Mouse (Mus musculus) limb, embryonic 10.5 days (tissue): Measurements from ENCODE around the gene Muc20. TPM values are rescaled to one million over a fixed set of nuclear protein-coding genes. Genes with fewer than 3 reads are reported as not detected.
A peak's percentile ranks its signal among the peaks of the same experiment; 100 is the strongest.

ENCODE experiments used
- DNase-seq: peaks from one replicate; pipeline ENCODE4 v3.0.0-alpha.2; 2017; ENCODE audit warnings: low spot score
- H3K27ac ChIP-seq: fragments of 300-500 bp; sonication (generic); 2 replicates; pipeline ENCODE4 v1.5.1; 2016; ENCODE audit warnings: mild to moderate bottlenecking
- H3K27me3 ChIP-seq: fragments of 300-500 bp; sonication (generic); 2 replicates; pipeline ENCODE4 v1.6.1; 2016; ENCODE audit warnings: low read depth, mild to moderate bottlenecking; ENCODE audit not compliant: poor library complexity, severe bottlenecking
- H3K36me3 ChIP-seq: fragments of 300-500 bp; sonication (generic); 2 replicates; pipeline ENCODE4 v1.6.1; 2016; ENCODE audit warnings: mild to moderate bottlenecking, moderate library complexity
- H3K4me1 ChIP-seq: fragments of 300-500 bp; sonication (generic); 2 replicates; pipeline ENCODE4 v1.6.1; 2016
- H3K4me3 ChIP-seq: fragments of 300-500 bp; sonication (generic); 2 replicates; pipeline ENCODE4 v1.5.1; 2016; ENCODE audit warnings: mild to moderate bottlenecking, moderate library complexity
- H3K9me3 ChIP-seq: fragments of 300-500 bp; sonication (generic); replicated peaks from 2 replicates; pipeline ENCODE4 v1.6.1; 2016; ENCODE audit warnings: mild to moderate bottlenecking
- WGBS: fragments of 180-500 bp; shearing (Covaris S2); methylation state at CpG from one replicate; pipeline ENCODE4 v1.1.7; 2016; 5-methylcytosine and 5-hydroxymethylcytosine counted together
- polyA plus RNA-seq: library from polyadenylated mRNA; unstranded; fragments of >200 nt; fragmentation: Nextera tagmentation; extraction: Ambion mirVana; gene quantifications from 2 replicates; pipeline ENCODE4 v1.2.1, GENCODE M21; 2016

Gene Muc20
- polyA plus RNA-seq, 1 experiment from 2014 or later = not detected

DNA sequence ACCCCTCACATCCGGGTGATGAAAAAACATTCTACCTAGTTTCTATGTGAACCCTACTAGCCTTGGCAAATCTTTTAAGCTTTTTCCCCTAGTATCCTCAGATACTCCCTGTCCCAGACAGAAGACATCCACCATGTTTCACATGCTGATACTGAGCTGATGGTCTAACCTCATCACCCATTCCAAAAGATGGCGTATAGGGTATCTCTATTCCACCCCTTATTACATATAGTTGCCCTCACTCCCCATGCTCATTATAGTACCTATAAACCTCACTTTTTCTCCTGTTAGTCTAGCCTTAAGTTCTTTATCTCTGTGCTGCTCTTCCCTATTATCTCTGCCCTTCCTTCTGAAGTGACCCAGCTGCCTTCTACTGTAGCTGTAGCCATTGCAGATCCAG lies 61.6 kb downstream of the Muc20 start, which contains the start of gene Muc4:
Gene Muc4 (plus strand): TSS at position 301 of the 400 bp plus-strand sequence.
- Histone ChIP-seq H3K4me3 (no peak within 1 kb of the TSS), H3K9me3 (no peaks in the 10 kb centered on the region), H3K4me1 (no peaks in the 10 kb centered on the region), H3K27ac (no peak within 1 kb of the TSS), H3K27me3 (no peaks in the 10 kb centered on the region), H3K36me3 (no peaks in the 10 kb centered on the region)
- 92% methylated on average over 2 of the region's 2 CpGs for WGBS
- no peak for DNase-seq

DNA sequence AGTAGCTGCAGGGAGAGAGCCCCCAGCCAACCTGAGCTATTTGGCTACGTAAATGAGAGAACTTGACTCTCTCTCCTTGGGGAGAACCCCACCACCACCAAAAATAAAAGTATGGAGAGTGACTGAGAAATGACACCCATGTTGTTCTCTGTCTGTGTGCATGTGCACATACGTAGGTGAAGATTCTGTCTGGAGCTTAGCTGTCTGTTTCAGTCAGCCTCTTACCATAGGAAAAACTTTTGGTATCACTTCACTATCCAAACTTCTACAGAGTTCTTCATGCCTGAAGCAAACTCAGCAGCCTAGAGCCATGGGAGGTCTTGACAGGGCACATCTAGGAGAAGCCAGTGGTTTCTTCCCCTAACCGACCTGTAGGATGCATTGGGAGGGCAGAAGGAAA lies 64.0 kb downstream of the Muc20 start:
- H3K4me3 ChIP-seq = no peak overlapping the region
- H3K27me3 ChIP-seq = no peaks in the 10 kb centered on the region
- H3K9me3 ChIP-seq = no peaks in the 10 kb centered on the region
- H3K4me1 ChIP-seq = no peaks in the 10 kb centered on the region
- no peaks in the 10 kb centered on the region for H3K36me3 ChIP-seq
- H3K27ac ChIP-seq = no peak overlapping the region
- DNase-seq = no peak
- 91% methylated on average over 3 of the region's 3 CpGs for WGBS

DNA sequence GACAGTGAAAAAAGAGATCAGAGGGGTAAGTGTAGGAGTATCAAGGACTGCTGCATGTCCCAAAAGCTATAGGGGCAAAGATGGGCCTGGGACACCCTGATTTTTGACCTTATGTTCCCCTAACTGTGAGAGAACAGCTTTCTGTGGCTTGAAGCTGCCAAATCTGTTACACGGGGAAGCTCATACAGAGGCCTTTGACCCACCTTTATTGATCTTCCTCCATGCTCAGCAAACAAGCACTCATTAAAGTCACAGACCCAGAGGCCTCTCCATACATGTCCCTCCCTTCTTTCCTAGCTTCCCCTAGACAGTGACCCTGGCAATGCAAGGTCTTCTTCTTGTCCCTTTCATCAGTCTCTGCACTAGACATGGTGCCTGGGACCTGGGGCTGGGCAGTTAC lies 68.5 kb downstream of the Muc20 start:
- Histone ChIP-seq H3K9me3 (no peaks in the 10 kb centered on the region), H3K27me3 (no peaks in the 10 kb centered on the region), H3K27ac (peak overlapping the region; percentile 34; the same call in 1 of the 2 replicates), H3K4me1 (no peaks in the 10 kb centered on the region), H3K36me3 (no peaks in the 10 kb centered on the region), H3K4me3 (no peak overlapping the region)
- WGBS = 80% methylated on average over 1 of the region's 1 CpGs
- DNase-seq = no peak

DNA sequence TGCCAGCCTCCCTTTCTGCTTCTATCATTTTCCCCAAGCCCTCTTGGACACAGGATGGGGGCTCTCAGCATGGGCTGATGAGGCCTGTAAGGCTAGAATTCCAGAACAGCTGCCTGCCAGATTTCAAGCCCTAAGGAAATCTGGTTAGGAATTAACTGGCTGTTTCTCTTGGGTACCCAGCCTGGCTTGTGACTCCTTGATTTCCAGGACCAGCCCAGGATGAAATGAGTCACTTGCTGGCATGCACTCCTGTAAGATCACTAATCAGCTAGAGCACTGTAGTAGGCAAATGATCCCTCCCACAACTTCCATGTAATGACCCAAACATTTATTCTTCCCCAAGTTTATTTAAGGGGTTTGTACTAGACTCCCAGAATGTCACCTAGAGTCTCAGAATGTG lies 69.0 kb downstream of the Muc20 start:
- H3K27me3 ChIP-seq = no peaks in the 10 kb centered on the region
- no peak for DNase-seq
- H3K27ac ChIP-seq = no peak overlapping the region
- no peaks in the 10 kb centered on the region for H3K4me1 ChIP-seq
- no peaks in the 10 kb centered on the region for H3K9me3 ChIP-seq
- H3K36me3 ChIP-seq = no peaks in the 10 kb centered on the region
- H3K4me3 ChIP-seq = no peak overlapping the region

Other genes with a start within 250 kb of the Muc20 start
- 55.9 and 56.9 TPM in 2 replicates for gene Tfrc, start 188.5 kb downstream of the Muc20 start, polyA plus RNA-seq
- 11.2 and 12.0 TPM in 2 replicates for gene Tnk2, start 153.6 kb downstream of the Muc20 start, polyA plus RNA-seq
- not detected in 2 replicates for gene Muc4, start 61.5 kb downstream of the Muc20 start, polyA plus RNA-seq
- gene Smbd1, start 13.0 kb upstream of the Muc20 start, polyA plus RNA-seq = not detected in 2 replicates
- gene Fyttd1, start 80.1 kb upstream of the Muc20 start, polyA plus RNA-seq = 91.6 and 94.8 TPM in 2 replicates
- 16.2 and 17.6 TPM in 2 replicates for gene Rubcn, start 80.3 kb upstream of the Muc20 start, polyA plus RNA-seq
- 29.1 and 35.9 TPM in 2 replicates for gene Lrch3, start 116.7 kb upstream of the Muc20 start, polyA plus RNA-seq